Mouse (Mus musculus): ENCODE results near the gene Inca1.

Gene Inca1

DNA sequence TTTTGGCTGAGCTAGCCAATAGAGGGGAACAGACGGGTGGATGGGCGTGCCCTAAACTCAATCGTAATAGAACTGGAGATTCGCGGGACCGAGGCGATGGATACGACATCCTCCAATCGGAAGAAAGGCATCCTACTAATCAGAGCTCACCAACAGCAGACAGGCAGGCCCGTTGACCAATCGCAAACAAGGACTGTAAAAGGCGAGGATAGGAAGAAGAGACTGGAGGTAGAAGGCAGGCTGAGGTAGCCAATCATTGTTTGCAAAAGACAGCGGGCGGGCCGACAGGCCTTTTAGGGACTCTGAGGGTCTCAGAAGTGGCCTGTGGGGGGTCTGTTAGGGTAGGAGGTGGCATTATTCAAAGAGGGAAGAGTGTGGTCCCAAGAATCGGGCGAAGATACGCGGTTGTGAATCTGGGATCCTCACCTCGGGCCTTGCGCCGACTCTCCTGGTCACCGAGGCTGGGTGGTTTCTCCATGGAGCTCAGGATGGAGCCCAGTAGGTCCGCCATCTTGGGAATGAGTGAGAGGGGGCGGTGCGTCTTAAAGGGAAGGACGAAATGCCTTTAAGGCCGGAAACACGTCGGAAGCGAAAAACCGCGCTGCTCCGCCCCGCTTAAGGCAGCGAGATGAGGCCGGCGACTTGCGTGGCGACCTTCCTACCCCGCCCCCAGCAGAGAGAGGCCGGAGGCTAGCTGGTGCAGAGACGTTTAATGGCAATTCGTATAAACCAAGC, 31.0 kb downstream of the Inca1 start, which contains the start of gene Spag7:
Gene Spag7 (minus strand): TSS at position 646 of the 735 bp plus-strand sequence.
- DNase-seq, result peak; percentile 100

DNA sequence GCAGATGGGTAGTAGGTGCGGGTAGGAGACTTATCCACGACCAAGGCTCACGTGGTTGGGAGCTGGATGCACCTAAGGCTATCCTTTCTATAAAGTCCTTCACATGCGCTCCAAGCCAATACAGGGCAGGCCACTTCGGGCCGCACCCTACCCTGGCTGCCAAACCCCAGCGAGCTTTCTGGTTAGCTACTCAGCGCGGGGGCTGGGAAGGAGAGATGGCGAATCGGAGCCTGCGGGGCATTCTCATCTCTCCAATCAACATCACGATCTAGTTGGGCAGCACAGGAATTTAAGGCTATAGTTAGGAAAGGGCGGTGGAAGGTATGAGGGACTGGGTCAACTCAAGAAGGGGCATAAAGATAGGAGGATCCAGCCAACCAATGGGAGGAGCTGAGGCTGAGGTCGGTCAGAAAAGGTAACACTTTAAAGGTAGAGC, 31.6 kb downstream of the Inca1 start:
- DNase-seq, result no peak

DNA sequence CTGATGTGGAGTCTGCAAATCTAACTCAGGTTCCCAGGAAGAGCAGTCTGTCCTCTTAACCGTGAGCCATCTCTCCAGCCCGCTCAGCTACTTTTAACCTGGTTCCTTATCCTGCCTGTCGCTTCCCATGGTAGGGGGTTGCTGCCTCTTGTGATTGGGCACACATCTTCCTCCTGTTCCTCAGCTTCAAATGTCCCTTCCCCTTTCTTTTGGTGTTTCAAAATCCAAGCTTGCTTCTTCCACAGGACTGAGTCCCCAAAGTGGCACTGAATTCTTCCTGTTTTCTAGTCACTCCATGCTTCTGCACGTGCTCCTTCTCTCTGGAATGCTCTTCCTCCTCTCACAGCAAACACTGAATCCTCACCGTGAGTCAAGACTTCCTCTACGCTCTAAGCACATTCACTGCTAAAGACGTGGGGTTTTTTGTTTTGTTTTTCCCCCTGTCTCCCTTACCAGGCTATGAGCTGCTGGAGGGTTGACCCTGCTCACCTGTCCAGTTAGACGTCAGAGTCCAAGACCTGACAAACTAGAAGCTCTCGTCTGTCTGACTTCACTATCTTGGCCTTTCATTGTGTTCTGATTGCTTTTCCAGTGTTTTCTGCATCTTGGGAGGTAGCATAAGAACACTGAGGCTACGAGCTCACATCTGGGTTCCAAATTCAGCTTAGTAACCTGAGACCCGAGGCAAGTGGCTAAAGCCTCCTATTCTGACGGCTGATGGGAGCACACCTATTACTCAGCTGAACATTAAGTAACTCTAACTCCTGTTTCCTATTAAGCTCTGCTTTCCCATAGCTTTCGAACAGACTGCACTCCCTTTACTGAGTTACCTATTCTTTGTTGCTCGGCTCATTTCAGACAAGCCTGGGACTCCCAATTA, 32.4 kb downstream of the Inca1 start:
- no peak for DNase-seq

DNA sequence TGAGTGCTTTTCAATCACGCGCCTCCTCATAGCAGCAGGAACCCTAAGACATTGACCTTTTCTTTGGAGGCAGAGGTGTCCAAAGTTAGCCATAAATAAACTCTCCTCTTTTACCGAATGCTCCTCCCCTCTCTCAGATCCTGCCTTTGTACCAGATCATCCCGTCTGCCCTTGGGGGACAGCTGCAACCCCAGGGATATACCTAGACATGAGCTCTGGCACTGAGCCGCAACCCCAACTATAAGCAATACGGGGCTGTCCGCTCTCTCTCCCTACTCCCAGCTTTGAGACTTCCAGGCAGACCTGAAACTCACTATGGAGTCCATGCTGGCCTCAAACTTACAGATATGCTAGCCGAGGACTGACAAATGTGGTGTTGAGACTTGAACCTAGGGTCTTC, 33.3 kb downstream of the Inca1 start:
- no peak for DNase-seq

DNA sequence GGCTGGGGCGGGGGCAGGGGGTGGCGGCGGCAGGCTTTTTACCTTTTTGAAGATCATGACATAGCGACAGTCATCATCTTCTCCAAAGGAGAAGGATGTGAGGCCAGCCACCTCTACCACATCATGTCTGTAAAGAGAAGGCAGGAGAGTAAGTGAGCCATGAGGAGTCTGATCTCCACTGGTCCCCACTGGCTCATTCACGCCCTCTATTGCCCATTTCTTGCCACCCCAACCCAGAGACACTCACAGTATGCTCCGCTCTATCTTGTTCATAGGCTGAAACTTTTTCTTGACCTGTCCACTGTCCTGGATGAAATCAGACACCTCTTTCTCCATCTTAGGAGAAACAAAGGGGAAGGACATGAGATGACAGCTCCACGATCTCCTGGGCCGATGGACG, 35.2 kb downstream of the Inca1 start:
- no peak for DNase-seq

DNA sequence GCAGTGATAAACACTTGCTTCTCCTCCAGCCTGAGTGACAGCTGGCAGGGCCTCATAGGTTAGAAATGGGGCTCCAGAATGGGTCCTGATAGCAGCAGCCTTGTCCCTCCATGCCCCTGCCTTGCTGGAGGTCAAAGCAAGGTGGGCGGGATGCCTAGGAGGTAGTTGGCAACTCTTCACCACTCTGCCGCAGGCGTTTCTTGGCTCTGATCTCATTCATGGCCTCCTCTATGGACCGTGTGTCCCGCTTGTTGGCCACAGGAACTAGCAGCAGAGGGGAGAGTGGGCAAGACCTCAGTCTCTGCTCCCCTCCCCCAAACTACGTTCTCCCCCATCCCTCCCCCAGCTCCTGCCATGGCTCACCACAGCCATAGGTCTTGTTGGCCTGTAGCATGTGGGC, 36.0 kb downstream of the Inca1 start:
- DNase-seq, result no peak

DNA sequence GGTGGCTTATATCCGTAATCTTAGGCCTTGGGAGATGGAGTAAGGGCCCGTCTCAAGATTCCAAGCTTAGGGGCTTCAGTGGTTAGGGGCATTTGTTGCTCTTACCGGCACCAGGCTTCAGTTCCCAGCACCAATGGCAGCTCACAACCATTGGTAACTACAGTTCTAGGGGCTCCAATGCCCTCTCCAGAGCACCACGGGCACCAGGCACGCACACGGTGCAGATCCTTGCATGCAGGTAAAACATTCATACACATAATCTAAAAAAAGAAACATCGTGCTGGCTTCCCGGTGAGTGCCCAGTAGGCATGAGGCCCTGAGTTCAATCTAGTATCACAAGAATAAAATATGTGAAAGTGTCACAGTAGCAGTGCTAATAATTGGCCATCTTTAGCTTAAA, 36.9 kb downstream of the Inca1 start:
- DNase-seq, result no peak

DNA sequence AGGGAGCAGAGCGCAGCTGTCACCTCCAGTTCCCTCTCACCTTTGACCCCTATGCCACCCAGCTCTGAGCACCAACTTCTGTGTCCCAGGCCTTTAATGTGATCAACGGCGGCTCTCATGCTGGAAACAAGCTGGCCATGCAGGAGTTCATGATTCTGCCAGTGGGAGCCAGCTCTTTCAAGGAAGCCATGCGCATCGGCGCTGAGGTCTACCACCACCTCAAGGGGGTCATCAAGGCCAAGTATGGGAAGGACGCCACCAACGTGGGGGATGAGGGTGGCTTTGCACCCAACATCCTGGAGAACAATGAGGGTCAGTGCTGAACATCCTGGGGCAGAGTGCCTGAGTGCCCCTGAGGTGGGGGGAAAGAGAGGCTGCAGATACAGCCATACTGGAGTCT, 39.4 kb downstream of the Inca1 start:
- DNase-seq, result no peak

DNA sequence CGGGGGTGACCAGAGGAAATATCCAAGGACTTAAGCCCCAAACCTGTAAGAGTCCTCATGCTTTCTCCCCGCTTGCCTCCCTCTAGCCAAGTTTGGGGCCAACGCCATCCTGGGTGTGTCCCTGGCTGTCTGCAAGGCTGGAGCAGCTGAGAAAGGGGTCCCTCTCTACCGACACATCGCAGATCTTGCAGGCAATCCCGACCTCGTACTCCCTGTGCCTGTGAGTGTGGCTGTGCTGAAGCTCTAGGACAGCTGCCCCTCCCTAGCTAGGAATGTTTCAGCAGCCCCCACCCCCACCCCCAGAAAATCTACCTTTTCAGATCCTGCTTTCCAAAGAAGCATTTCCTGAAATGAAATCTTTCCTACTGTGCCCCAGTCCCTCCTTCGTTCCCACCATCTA, 41.0 kb downstream of the Inca1 start:
- no peak for DNase-seq

DNA sequence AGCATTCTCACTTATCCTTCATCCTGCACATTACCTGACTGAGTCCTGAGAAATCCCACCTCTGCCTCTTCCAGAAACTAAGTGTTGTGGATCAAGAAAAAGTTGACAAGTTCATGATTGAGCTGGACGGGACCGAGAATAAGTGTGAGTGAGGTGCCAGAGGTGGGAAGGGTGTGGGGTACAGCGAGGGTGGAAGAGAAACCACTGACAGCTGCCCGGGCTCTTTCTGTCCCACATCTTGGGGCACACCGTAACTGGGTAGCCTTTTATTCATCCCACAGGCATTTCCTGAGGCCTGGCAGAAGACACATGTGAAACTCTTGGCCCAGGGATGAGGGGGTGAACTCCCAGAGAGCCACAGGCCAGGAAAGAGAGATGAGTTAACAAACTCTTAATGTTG, 41.4 kb downstream of the Inca1 start:
- no peak for DNase-seq

DNA sequence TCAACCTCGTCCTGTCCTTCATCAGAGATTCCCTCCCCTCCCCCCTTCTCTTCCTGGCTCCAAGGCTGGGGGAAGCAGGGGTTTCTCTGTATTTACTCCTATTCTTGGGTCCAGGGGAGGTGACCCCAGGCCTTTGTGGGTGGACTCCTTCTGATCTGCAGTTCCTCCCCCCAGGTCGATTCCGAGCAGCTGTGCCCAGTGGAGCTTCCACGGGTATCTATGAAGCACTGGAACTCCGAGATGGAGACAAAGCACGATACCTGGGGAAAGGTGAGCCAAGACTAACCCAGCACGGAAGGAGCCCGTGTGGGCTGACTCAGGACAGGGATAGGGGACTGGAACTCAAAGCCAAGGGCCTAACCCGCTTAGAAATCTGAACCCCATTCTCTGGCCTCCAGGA, 42.0 kb downstream of the Inca1 start:
- no peak for DNase-seq

DNA sequence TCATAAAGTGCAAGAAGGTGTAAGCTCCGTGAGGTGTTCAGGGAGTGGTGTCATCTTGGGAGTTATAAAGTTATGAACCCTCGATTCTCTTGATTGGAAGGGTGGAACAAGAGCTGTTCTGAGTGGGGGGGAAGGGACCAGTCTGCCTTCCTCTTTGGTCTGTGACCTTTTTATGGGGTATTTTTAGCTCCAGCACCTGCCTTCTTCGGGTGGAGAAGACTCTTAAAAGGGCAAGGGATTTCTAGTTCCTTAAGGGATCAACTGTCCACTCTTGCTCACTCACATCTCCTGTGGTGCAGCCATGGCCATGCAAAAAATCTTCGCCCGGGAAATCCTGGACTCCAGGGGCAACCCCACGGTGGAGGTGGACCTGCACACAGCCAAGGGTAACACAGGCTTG, 42.4 kb downstream of the Inca1 start:
- no peak for DNase-seq

DNA sequence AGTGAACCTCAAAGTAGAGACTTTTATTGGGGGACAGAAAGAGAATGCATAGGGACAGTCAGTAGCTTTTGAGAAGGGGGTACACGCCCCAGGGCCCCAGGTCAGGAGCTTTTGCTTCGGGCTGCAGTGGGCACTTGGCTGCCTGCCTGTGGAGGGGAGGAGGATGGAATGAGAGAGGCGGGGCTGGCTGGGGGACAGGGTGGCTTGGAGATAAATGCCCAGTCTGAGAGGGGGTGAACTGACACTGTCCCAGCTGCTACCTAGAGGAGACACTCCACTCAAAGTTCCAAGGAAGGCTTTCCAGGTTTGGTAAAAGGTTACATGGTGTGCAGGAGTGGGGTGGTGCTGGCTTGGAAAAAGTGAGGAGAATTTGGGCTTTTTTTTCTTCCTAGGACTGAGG, 43.0 kb downstream of the Inca1 start, which contains the start of gene Eno3:
Gene Eno3 (plus strand): TSS at position 239 of the 400 bp plus-strand sequence.
- DNase-seq, result no peak

DNA sequence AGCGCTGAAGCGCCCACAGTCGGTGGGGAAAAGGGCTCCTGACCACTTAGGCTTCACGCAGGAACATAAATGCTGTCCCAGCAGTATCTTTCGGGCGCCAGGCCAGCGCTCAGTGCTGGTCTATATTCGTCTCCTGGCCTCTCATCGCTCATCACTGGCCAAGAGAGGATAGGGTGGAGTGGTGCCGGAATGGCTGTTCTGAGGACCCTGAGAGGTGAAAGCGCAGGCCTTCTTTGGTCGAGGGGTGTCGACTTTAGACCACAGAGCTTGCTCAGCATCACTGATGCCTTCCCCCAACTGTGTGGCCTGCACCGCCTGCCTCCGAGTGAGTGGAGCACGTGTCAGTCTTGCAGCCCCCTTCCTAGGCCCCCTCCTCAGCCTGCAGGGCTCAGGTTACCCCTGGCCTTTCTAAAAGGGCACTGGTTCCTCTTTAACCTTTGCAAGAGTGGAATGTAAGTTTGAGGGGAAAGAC, 43.5 kb downstream of the Inca1 start:
- no peak for DNase-seq

DNA sequence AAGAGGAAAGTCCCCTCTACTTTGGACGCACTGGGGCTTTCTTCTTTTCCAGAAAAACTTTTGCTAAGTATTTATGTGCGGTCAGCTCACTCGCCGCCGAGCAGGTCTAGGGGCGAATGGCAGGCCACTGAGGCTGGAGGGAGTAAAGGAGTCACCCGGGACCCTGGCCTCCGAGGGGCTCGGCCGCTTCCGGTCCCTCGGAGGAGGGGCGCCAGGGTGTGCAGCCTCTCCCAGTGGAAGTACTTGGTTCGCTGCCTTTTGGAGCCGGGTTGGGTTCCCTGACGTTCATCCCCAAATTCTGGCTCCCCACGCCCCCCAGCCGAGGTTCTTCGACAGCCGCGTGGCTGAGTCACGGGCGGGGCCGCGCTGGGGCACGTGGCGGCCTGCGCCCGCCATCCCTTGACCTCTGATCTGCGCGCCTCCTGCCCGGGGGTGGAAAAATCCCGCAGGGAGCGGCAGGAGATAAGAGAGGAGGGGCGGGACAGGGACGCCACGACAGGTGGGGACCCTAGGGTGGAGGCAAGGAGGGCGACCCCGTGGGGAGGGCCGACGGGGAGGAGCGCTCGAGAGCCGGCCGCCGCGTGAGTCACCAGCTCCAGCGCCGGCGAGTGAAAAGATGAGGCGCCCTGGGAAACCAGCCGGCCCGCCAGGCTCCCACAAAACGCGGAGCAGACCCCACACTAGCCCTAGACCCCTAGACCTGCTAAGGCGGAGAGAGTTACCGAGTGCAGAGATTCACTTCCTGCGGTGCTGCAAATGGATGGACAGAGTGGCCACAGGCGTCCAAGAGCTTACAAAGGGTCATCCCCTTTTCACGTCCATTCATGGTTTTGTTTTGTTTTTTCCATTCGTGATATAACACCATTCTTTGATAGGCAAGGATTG, 44.1 kb downstream of the Inca1 start:
- DNase-seq, result peak; percentile 58

DNA sequence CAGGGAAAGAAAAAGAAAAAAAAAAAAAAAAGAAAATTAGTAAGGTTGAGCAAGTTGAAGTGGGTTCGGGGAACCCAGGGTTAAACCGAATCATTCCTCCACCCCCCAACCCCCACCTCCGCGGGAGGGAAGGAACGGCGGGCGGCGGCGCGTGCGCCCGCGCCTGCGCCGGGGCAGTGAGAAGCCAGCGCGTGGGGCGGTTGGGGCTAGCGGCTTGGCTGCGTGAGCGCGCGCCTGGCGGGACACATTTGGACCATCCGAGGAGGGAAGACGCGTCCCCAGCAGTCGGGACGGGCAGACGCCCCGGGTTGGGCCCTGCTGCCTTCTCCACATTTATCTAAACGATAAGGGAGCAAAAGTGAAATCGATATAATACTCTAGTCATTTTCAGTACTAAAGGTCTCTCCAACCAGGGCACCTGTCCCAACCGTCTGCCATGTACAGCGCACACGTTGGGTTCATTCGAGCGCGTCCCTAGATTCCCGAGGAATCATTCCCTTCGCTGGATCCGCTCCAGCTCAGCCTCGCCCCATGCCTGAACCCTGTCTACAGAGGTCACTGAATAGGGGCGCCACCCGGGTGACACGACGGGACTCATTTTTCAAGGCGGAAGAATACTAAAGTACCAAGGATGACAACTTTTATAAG, 44.9 kb downstream of the Inca1 start:
- peak; percentile 78 for DNase-seq

DNA sequence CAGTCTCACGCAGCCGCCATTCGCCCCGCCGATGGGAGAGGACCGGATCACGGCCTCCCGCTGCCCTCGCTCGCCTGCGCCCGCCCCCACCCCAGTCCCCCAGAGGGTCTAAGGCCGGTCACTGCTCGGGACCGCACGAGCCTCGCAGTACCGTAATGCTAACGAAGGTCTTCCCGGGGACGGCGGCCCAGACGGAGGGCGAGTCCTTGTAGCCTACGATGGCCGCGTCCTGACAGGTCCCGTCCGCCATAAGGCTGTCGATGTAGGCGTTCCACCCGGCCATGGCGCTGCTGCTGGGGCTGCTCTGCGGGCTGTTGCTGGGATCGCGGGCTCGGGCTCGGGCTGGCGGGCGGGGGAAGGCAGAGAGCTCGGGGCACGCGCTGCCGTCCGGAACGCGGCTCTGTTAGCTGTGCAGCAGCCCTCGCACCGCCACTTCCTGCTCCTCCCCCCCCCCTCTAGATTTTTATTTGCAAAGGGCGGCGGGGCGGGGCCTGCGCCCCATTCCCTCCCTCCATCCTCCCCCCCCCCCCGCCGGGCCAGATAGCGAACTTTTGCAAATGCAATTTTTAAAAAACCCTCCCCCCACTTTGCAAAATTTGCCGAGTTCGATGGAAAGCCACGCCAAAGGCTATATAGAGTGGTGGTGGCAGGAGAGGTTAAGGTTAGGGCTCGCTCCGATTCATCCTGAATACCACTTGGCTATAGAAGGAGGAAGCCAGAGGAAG, 45.6 kb downstream of the Inca1 start, which contains the start of gene Pfn1:
Gene Pfn1 (minus strand): TSS at position 447 of the 725 bp plus-strand sequence.
- peak; percentile 65 for DNase-seq

DNA sequence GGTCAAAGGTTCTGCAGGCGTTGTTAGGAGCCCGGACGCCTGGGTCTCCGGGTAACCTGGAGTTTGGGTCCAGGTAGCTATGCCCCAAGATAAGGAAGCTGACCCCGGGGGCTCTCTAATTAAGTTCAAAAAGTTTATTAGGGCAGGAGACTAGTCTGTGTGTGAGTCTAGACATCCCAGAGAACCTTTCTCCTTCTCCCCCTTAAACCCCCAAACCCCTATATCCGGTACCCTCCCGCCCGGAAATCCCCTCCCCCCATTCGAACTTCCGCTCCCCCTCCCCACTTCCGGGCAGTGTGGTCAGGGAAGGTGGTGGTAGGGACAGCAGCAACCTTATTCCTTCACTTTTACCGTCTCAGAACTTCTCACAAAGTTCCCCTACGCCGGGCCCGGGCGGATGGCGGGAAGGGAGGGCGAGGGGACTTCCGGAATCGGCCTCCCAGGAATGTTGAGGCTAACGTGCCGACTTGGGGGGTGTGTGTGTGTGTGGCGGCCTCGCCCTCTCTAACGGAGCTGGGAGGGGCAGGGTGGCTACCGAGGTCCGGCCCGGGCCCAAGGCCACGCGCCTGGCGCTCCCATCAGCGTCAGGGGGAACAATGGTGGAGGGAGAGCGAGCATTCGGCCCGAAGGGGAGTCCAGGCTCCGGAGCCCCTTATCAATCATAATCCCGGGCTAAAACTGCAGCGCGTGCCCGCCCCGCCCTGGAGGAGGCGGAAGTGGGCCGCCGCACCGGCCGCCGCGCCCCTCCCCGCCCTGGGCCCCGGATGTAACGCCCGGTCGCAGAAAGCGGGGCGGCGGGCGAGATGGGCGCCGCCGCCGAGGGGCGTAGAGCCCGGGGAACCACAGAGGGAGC, 46.4 kb downstream of the Inca1 start:
- peak; percentile 65 for DNase-seq

DNA sequence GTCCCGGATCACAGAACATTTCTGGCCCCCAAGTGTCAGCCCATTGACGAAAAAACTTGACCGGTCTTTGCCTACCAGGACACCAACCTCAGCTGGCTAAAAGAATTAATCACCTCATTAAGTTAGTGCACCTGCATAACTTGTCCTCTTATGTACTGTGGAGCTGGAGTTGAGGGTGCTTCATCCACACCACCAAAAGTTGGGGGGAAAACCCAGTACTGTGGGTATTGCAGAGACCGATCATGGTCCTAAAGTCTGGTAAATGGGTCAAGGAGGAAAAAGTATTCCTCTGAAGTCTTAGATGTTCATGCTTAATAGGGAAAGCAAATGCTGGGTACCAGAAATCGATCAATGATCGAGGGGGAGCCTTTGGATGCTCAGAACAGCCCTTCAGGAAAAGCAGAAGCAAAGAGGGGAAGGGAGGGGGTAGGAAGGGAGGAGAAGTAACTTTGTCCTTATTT, 47.0 kb downstream of the Inca1 start:
- no peak for DNase-seq

All from kidney, adult 9 months (tissue).